Mouse (Mus musculus): ENCODE data around the gene Pole3. TPM values are rescaled to one million over a fixed set of nuclear protein-coding genes. Genes with fewer than 3 reads are reported as not detected.

The Pole3 gene
- total RNA-seq, 2 experiments from 2014 or later, result 48.7 to 52.0 TPM

DNA sequence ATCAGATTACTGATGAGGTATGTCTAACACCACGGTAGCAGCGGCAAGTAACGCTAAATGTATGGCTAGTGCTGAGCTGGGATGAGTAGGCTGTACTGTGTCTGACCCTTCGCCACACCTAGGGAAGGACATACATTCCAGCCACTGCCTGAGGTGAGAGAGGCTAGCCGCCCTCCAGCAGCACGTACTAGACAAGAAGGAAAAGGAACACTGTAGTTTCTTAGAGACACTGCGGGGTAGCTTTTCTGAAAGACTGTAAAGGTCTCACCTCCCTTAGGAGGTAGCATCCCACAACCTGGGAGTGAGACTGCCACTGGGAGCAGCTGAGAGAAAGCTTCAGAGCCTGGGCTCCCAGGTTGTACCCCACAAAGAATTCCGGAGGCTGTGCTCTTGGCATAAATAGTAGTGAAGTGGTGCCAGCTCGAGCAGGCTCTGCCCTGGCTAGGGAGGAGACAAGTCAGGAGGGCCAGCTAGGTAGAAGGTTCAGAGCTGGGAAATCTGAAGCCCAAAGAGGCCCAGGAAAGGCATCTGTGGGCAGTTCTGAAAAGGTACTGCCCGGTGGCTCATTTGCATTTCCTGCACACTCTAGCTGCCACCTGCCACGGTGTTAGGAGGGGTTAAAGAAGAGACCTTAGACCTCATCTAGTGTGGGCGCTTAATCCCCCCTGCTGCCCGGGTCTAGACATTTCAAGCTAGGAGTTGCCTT is 6.3 kb downstream of the Pole3 start:
- peak; percentile 53 to 68 for DNase-seq

DNA sequence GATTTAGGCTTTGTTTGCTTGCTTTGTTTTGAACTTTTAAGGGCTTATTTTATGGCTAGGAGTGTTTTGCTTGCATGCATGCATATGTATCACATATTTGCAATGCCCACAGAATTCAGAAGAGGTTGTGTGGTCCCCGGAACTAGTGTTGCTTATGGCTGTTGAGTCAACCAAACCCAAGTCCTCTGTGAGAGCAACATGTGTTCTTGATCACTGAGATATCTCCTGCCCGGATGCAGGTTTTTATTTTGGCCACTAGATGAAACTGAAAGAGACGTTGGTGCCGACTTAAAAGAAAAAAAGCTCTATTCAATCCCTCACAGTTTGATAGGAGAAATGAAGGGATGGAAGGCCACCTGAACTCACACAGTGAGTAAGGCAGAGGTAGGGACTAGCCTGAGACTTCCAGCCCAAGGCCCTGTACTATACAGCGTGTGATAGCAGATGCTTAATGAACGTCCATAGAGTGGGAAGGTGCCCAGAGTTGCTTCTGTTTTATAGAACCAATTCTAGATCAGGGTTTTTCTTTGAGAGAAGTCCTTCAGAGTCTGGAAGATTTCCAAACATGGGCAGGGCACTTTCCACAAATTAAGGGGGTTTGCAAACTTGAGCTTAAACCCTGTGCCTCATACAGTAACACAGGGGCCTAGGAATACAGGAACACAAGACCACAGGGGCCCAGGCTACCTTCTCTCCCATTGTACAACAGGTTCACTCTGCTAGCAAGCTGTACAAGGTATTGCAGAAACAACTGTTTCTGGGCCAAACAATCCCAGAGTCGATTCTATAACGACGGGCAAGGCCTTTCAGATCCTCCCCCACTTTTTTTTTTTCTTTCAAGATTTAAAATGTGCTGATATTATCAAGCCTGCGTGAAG is 7.1 kb downstream of the Pole3 start:
- no peak for DNase-seq

- no peak for DNase-seq
Observed at GRCm38 (mm10) chr4:62517046-62517445, 7.8 kb downstream of the Pole3 start.

- no peak for DNase-seq
Observed at GRCm38 (mm10) chr4:62516579-62516978, 8.3 kb downstream of the Pole3 start.

GRCm38 (mm10) chr4:62516079-62516478 is 8.8 kb downstream of the Pole3 start:
- peak; percentile 61 to 76 for DNase-seq

GRCm38 (mm10) chr4:62515490-62515889 is 9.4 kb downstream of the Pole3 start:
- DNase-seq, result peak in 1 of 2 experiments; percentile 39

DNA sequence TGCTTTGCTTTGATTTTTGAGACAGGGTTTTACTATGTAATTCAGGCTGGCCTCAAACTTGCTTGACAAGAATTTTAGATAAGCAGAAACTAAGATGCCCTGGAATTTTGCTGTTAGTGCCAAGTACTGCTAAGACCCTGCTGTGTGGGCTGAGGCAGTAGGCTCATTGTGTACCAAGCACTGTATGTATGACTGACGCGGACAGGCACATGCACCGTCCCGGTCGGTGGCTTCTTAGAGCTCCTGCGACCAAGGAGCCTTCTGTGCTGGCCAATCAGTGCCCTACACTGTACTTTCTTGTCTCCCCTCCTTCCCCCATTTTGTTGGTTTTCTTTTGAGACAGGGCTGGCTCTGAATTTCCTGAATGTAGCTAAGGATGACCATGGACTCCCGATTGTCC is 9.9 kb downstream of the Pole3 start:
- no peak for DNase-seq

GRCm38 (mm10) chr4:62513998-62514506 is 10.8 kb downstream of the Pole3 start:
- DNase-seq, result no peak

- DNase-seq, result peak; percentile 91 to 93
Observed at GRCm38 (mm10) chr4:62509946-62510345, 14.9 kb downstream of the Pole3 start.

GRCm38 (mm10) chr4:62508839-62509238 is 16.0 kb downstream of the Pole3 start:
- no peak for DNase-seq

DNA sequence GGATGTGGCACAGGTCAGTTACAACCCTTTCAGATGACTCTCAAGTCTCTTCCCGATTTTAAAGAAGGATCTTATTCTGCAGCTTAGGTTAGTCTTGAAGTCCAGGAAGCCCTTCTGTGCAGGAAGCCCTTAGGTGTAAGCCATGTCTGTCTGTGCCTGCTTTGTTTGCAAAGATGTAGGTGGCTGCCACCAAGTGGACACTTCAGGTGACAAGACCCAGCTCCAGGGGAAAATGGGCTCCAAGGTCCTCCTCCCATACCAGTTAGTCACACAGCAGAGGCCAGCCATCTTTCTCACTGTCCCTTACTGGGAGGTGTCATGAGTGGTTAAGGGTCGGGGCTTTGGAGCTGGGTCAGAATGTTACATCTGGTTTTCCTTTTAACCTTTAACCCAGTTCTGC is 18.1 kb downstream of the Pole3 start:
- DNase-seq, result peak in 1 of 2 experiments; percentile 44

DNA sequence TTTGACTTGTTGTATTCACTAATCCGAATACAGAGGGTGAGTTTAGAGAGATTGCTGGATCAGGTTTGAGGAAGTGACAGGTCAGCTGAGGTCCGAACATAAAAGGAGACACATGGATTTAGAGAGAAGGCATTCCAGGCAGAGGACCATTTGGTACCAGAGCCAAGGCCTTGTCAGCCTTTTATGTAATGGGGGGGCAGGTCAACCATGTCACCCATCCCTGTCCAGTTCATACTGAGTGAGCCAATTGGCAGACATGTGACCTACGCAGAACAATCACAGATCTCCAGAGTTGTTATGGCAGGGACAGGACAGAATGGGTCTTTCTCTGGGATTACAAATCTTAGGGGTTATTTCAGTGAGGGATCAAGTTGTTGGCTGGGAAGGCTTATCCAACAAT is 18.9 kb downstream of the Pole3 start:
- DNase-seq, result peak in 1 of 2 experiments; percentile 51

DNA sequence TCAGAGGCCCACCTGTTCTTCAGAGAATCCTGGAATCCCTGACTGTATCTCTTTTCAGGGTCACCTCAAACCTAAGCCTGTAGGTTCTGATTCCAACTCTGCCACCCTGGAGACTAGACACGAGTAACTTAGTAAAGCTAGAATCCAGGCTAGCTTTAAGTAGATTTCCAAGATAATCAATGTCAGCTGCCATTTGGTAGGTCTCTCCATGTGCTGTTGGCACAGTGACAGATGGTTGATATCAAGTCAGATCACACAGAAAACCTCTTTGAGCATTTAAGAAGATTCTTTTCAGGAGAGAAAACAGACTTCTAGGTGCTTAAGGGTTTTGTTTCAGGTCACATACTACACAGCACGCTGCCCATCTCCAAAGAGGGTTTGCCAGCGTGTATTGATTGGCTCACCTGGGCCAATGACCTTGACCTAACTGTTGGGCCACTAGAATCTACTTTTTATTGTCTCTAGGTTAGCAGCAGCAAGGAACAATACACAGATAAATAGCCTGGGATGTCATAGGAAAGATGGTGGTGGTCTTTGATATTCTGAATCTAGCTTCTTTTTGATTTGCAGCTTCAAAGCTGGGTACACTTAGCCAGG is 21.4 kb downstream of the Pole3 start, which contains the start of gene Hdhd3:
Gene Hdhd3, minus strand, starts transcription at position 94 of the 597 bp plus-strand sequence.
- DNase-seq, result no peak

GRCm38 (mm10) chr4:62502969-62503368 is 21.9 kb downstream of the Pole3 start:
- no peak for DNase-seq

DNA sequence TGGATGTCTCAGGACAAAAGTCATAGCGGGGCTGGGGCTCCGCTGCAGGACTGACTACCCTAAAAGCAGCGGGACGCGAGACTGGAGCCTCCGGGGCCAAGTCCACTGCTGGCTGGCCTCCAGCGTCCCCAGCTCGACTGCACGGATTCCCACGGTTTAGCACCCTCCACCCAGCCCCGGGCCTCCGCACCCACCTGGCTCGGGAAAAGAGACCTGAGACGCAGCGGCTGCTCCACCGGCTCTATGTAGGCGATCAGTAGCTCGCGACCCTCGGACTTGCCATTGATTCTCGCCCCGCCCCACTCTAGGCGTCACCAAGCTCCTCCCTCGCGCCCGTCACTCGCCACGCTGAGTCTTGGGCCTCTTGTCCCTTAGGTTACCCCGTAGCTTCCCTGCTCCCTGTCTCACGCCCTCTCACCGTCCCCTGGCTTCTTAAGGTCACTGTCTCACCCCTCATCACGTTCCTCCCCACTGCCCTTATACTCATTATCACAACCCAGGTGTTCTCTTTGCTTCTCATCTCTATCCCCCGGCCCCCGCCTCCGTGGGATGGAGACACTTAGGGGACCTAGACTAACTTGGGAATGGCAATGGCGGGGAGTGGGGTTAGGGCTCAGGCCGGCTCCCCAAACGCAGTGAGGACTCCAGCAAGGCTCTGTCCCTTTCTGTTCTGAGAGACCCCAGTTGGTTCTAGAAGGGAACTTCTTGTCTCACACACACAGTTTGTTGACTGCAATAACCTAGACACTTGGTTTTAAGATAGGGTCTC is 22.7 kb downstream of the Pole3 start:
- DNase-seq, result peak; percentile 94 to 95

- DNase-seq, result no peak
Observed at GRCm38 (mm10) chr4:62501534-62501933, 23.3 kb downstream of the Pole3 start.

DNA sequence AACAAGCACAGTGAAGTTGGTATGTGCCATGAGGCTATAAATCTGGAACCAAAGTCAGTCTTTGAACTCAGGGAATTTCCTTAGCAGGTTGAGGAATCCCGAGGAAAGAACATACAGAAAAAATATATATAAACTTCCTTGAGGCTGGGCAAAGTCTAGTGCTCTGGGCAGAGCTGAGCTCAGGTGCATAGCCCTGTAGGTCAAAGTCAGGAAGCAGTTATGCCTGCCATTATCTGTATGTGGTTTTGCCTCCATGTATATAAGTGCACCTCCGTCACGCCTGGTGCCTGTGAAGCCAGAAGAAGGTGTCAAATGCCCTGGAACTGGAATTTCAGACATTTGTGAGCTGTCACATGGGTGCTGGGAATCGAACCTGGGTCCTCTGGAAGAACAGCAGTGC is 24.1 kb downstream of the Pole3 start:
- DNase-seq, result no peak

- DNase-seq, result peak; percentile 82 to 83
Observed at GRCm38 (mm10) chr4:62496815-62497214, 28.1 kb downstream of the Pole3 start.

- DNase-seq, result peak in 1 of 2 experiments; percentile 57
Observed at GRCm38 (mm10) chr4:62495946-62496345, 28.9 kb downstream of the Pole3 start.

DNA sequence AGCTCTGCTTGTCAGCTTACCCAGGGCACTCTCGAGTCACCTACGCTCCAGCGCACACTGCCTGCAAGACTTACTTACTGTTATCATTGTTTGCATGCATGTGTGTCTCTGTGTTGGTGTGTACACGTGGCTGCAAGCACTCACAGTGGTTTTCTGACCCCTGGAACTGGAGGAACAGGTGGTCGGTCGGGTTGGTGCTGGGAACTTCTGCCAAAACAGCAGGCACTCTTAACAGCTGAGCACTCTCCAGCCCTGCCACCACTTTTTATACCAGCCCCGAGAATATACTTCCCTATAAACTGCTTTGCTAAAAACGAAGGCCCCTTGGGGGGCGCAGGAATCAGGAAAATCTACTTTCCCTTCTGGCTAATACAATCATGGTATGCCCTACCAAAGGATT is 30.6 kb downstream of the Pole3 start:
- DNase-seq, result no peak

DNA sequence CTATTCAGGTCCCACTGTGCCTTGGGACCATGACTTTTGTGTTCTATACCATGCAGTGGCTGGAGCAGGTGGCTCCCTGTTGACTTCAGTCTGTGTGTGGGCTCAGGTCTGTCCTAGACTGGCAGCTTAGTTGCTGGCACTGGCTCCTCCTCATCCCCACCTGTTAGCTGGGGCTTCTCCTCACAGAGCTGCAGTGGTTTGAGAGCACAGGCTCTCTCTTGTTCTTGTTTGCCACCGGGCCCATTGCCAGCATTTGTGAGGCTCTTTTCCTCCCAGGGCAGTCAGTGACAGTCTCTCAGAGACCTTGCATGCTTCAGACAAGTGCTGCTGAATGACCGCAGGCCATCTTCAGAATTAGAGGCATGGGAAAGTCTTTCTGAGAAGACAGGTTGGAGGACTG is 32.2 kb downstream of the Pole3 start:
- no peak for DNase-seq

DNA sequence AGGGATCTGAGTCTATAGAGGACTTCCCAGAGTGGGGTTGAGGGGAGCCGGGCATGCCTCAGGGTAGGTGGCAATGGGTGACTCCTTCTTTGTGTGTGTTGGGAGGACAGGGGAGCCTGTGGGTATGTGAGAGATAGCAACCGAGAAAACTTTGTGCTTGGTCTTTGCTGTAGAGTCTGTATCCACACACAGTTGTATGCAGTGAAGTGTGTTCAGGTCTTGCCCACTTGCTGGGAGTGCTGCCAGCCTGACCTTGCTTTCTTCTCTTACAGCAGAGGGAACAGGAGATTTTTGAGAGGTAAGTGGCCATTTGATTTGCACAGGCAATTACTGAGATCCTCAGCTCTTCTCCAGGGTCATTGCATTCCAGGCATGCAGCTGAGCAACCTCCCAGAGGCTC is 37.0 kb downstream of the Pole3 start:
- no peak for DNase-seq
